Comparison of ENCODE assay signal across 8 mouse cellular contexts in the genomic region with DNA sequence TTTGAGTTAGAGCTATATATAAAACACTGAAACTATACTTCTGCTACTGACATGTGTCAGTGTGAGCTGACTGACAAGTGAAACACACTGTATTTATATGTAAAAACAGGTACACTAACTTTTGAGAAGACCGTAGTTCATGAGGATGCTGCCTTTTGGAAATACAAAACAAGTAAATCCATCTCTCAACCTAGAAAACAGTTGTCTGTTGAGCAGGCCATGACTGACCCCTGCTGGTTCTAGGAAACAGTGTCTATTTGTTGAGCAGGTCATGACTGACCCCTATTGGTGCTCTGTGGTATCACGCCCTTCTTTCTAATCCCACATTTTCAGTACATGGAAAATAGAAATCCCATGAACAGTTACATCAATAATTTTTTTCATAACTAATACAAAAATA. TPM values are rescaled to one million over a fixed set of nuclear protein-coding genes. Genes with fewer than 3 reads are reported as not detected.
DNase-seq lines count a peak whose midpoint lies in the region; ATAC-seq and TF ChIP-seq lines count a peak whose summit lies in the region.

No protein-coding gene starts in this region.

- H3K36me3 ChIP-seq in intestine, postnatal 0 days (ENCODE audit: control insufficient read depth, insufficient read depth) = 0 out of 2 replicates have a peak, but pooled peaks cover 5% of the 10 kb centered on the region
- 0 out of 2 replicates have a peak, but pooled peaks cover 2% of the 10 kb centered on the region for H3K36me3 ChIP-seq in limb, embryonic 10.5 days

- DNase-seq in B cell, adult 2 months = peak; percentile 74 to 80
- DNase-seq in adrenal gland, adult (ENCODE audit: inconsistent age in 2 of 2, low spot score in 1 of 2) = peak; percentile 74 to 93
- DNase-seq in embryo, embryonic 10.5 days (ENCODE audit: low spot score) = peak; percentile 93
- peak; percentile 66 for DNase-seq in gastrocnemius, postnatal 14 days
- DNase-seq in limb, embryonic 10.5 days (ENCODE audit: low spot score) = peak; percentile 77
- peak; percentile 63 to 67 for DNase-seq in natural killer cell, adult 2 months (ENCODE audit: low spot score in 2 of 2)
- DNase-seq in telencephalon, adult 2 months (ENCODE audit: low read depth, low spot score) = peak; percentile 76

- no peak overlapping the region for H3K27ac ChIP-seq in intestine, postnatal 0 days (ENCODE audit: low read depth, low read length)
- H3K27ac ChIP-seq in limb, embryonic 10.5 days = no peak overlapping the region; the same call in 1 of the 2 replicates

- no peaks in the 10 kb centered on the region for H3K27me3 ChIP-seq in intestine, postnatal 0 days (replicated peaks; ENCODE audit: control insufficient read depth, insufficient read depth, low read length)
- H3K27me3 ChIP-seq in limb, embryonic 10.5 days (ENCODE audit: low read depth, poor library complexity, severe bottlenecking) = no peaks in the 10 kb centered on the region

- no peak overlapping the region for H3K4me3 ChIP-seq in intestine, postnatal 0 days (ENCODE audit: low read depth, low read length)
- no peak overlapping the region for H3K4me3 ChIP-seq in limb, embryonic 10.5 days

- no peaks in the 10 kb centered on the region for H3K4me1 ChIP-seq in intestine, postnatal 0 days (replicated peaks; ENCODE audit: control insufficient read depth, insufficient read depth, low read length)
- peaks cover 5% of the 10 kb centered on the region; the same call in 1 of the 2 replicates for H3K4me1 ChIP-seq in limb, embryonic 10.5 days

- intact Hi-C loops in gastrocnemius, postnatal 14 days (cut with DNase I; ENCODE audit: low total_unique reads) = loop anchor here (5.0 kb wide), 1 partner anchor 414 kb away; no protein-coding TSS in a partner anchor

- no peak overlapping the region for H3K4me2 ChIP-seq in intestine, postnatal 0 days (replicated peaks; ENCODE audit: low read depth)

- ATAC-seq in intestine, postnatal 0 days = peak; percentile 59

- 15% methylated on average over 2 of the region's 2 CpGs for WGBS in intestine, postnatal 0 days
- 32% methylated on average over 2 of the region's 2 CpGs for WGBS in limb, embryonic 10.5 days

- no peaks in the 10 kb centered on the region for H3K9me3 ChIP-seq in intestine, postnatal 0 days (ENCODE audit: control insufficient read depth)
- H3K9me3 ChIP-seq in limb, embryonic 10.5 days (replicated peaks) = no peaks in the 10 kb centered on the region

- H3K9ac ChIP-seq in intestine, postnatal 0 days (ENCODE audit: low read depth, low read length) = no peak overlapping the region

- peak; percentile 100 for TF ChIP-seq CTCF in intestine, postnatal 0 days (IDR thresholded peaks at IDR 0.05; ENCODE audit: low read depth)

RNA-seq across cellular contexts. Expression of gene Lrrc28, which starts 14.3 kb away (rescaled TPM):
- 10 to 100 TPM; 13.4 to 16.3 TPM for total RNA-seq in gastrocnemius, postnatal 14 days (2021)
- polyA plus RNA-seq in intestine, postnatal 0 days (2015; fragmentation: Nextera tagmentation; extraction: Ambion mirVana) = 16.1 and 17.2 TPM in 2 replicates
- polyA plus RNA-seq in limb, embryonic 10.5 days (2016; fragmentation: Nextera tagmentation; extraction: Ambion mirVana) = 18.9 and 22.5 TPM in 2 replicates

RNA-seq across cellular contexts. Expression of gene Ttc23, which starts 16.4 kb away (rescaled TPM):
- 10 to 100 TPM; 19.9 to 22.0 TPM for total RNA-seq in gastrocnemius, postnatal 14 days (2021)
- 8.6 and 9.4 TPM in 2 replicates for polyA plus RNA-seq in intestine, postnatal 0 days (2015; fragmentation: Nextera tagmentation; extraction: Ambion mirVana)
- 52.0 and 59.6 TPM in 2 replicates for polyA plus RNA-seq in limb, embryonic 10.5 days (2016; fragmentation: Nextera tagmentation; extraction: Ambion mirVana)
